Mouse (Mus musculus): ENCODE measurements around the gene Primpol. TPM values are rescaled to one million over a fixed set of nuclear protein-coding genes. Genes with fewer than 3 reads are reported as not detected.
"Not testable (repeated sequence)": the region's sequence is repeated elsewhere in the genome, so short reads cannot be mapped to it uniquely, and the experiment has no call there.

Gene Primpol
- total RNA-seq, 2 experiments from 2014 or later, result 6.2 to 7.5 TPM

DNA sequence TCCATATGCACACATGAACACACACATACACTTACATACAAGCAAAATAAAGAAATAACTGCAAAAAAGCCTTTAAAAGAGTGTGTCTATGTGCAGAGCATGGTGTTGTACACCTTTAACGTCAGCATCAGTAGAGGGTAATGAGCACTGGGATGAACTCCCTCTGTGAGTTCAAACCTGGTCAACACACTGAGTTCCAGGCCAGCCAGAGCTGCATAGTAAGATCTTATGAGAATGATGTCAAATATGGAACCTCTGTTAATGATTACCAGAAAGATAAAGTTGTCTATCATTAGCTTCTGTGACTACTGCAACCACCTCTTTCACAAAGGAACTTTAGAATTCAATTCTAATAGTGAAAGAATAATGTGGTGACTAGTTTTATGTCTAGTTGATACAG is 10.1 kb downstream of the Primpol start:
- DNase-seq (ENCODE audit: low spot score in 2 of 2), result no peak

DNA sequence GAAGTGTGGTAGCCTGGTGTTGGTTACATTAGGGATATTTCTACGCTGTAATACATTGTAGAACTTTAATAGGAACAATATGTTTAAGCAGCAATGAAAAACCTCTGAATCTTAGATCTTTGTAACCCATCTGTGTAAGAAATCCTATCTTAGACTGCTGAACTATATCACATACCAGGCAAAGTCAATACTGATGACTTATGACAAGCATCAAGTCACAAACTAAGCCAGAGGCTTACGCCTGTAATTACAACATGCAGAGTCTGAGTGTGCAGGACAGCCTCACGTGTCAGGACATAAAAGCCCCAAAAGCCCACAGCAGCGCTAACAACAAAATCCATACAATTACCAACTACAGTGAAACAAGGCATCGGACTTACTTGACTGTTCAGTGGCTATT is 13.4 kb downstream of the Primpol start:
- DNase-seq (ENCODE audit: low spot score in 2 of 2), result no peak

DNA sequence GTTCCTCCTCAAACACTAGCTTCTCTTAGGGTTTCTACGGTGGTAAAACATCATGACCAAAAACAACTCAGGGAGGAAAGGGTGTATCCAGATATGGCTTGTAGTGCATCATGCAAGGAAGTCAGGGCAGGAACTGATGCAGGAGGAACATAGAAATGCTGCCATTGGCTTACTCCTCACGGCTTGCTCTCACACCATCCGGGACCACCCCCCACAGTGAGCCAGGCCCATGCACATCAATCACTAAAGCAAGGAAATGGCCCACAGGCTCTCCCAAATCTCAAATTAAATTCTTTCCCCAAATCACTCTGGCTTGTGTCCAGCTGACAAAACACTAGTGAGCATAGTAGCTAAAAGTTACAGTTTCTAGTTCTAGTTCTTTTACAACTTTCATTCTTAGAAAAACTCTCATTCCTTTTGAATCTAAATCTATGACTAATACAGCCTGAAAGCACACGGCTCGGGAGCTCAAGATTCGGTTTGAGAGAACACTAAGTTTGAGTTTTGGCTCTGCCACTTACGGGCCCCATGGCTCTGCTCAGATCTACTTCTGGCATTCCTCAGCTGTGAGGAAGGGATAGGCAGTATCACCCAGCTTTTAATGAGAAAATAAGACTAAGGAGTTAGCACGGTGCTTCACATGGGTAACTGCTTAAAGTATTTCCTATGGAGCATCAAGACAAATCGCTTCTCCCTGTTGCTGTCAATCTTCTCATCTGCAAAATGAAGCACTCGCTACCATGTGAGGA is 15.9 kb downstream of the Primpol start:
- DNase-seq (ENCODE audit: low spot score in 2 of 2), result no peak

DNA sequence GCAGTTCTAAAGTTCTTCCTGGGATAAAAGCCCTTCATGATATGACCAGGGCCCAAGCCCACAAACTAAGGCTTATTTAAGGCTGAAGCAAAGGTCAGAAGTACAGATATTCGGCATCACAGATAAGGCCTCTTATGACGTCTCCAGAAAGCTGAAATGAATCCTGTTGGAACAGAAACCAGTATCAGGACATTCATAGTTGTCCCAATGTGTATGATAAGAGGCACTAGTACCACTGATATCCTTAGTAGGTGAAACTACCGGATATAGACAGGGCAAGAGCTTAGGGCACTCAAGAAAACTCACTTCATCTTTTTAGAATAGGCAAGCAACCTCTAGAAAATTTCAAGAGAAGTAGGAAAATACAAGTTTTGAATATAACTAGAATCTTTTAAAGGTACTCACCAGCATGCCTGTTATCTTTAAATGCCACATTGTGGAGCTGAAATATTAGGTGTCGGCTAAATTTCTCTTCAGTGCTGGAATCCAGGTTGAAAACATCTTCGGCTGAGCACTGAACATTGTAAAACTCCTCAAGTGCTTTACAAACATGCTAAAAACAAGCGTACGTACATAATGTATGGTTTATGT is 17.6 kb downstream of the Primpol start:
- DNase-seq (ENCODE audit: low spot score in 2 of 2), result no peak

DNA sequence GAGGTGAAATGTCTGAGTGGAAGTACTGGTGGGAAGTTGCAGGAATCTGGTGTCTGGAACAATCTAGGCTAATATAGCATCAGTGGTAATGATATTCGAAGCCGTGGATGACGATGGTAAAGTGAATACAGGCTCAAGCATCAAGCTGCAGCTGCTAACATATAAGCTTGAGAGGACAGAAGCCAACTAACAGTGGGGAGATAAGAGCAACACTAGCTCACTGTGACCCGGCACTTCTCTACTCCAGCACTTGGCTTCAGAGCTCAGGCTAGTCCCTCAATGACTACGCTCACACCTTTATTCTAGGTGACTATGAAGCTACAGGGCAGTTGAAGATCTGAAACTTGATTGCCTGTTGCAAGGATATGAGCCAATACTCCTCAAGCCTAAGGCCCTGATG is 18.3 kb downstream of the Primpol start:
- DNase-seq (ENCODE audit: low spot score in 2 of 2), result no peak

DNA sequence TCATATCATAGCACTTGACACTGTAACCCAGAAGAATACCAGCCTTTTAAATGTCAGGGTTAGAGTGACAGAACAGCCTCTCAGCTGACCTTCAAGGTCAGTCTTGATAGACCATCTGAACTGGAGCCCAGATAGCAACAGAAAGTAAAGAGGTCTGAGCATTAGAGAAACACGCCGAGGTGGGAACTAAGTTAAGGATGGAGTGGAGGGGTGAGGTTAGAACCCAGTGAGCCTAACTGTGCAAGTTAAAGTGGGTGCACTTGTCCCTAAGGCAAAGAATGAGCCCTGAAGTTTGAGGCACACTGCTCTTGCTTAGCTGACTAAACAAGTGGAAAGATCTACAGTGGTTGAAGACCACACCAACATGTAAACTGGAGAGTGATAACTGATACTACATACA is 18.9 kb downstream of the Primpol start:
- DNase-seq (ENCODE audit: low spot score in 2 of 2), result no peak

DNA sequence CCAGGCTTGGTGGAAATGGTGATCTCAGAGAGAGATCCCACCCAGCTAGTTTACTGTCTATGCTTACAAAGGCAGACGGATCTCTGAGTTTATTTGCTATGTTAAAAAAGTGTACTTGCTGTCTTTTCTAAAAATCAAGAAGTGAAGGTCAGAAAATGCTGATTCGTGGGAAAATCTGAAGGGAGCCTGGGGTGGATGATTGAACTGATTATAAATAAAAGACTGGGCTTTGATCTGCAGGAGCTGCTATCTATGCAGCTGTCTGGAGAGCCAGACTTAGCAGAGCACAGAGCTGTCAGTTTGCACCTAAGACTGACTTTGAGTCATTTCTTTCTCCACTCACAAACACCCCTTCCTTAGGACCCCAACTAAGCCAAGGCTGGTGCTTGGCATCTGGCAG is 19.6 kb downstream of the Primpol start:
- DNase-seq (ENCODE audit: low spot score in 2 of 2), result no peak

DNA sequence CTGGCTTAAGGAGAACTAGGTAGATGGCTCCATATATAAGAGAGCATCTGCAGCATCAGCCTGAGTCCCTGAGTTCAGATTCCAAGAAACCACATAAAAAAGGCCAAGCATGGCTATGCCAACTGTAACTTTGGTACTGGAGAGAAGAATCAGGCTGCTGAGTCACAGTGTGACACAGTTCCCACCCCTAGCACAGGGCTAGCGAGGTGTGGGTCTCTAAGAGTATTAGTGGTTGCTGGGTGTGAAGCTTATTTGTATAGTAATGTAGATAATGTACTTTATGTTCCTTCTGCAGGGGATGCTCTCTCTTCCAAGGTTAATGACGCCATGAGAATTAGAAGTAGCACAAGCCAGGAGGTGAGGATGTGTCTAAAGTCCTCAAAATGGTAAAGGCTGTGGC is 20.5 kb downstream of the Primpol start:
- DNase-seq (ENCODE audit: low spot score in 2 of 2), result no peak

DNA sequence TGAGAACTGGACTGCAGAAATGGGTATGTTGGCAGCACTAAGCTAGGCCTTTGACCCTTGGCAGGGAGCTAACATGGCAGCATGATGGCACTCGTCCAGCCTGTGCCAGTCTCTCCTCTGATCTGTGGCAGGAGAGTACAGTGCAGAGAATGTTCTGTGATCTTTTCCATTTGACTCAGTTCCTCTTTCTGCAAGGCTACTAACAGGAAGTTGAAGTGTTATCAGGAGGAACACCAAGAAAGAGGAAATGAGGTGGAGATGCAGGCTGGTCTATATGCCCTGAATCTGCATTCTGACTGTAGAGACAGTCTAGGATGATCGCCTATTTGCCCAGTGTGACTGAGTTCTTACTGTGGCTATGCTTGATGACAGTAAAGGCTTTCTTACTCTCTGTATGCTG is 21.4 kb downstream of the Primpol start:
- DNase-seq (ENCODE audit: low spot score in 2 of 2), result no peak

DNA sequence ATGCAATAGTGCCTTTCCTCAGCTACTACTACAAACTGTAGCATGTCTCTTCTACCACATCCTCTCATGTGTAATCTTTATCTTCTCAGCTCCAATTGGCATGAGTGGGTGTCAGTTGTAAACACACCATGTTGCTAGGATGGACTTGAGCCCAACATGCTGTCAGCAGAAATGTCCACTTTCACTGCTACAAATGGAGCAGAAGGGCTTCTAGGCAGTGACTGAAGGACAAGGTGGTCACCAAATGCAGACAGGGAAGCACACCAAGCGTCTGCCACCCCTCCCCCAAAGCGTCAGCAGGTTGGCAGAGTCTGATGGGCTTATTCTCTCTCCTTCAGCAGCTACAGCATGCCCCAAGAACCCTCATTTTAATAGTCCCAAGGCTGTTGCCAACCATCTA is 23.2 kb downstream of the Primpol start:
- no peak for DNase-seq (ENCODE audit: low spot score in 2 of 2)

DNA sequence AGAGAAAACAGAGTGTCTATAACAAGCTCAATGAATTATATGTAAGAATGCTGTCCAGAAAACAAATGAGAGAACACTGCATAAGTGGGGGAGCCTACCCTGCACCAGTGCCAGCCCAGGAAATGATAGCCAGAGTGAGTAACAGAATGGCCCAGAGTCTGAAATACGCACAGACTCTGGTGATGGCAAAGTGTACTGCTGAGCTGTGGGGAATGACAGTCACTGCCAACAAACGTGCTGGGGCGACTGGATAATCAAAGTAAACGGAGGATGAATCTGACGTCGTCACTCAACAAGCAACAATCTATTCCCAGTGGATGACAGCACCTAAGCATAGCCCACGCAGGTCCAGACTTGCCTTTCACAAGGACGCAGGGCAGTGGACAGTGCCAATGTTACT is 23.9 kb downstream of the Primpol start:
- DNase-seq (ENCODE audit: low spot score in 2 of 2), result no peak

DNA sequence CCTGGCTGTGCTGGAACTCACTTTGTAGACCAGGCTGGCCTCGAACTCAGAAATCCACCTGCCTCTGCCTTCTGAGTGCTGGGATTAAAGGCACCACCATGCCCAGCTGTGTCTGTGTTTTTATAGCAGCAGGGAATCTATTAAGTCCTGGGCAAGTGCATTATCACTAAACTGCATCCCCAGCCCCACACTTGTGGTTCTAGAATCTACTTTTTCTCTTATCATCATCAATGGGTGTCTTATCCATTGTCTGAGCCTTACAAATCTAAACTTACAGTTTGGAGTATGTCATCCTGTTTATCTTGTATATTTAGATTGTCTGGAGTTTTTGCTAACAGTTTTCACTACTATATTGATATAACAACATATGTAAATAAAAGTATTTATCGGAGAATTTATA is 28.3 kb downstream of the Primpol start:
- DNase-seq (ENCODE audit: low spot score in 2 of 2), result no peak

DNA sequence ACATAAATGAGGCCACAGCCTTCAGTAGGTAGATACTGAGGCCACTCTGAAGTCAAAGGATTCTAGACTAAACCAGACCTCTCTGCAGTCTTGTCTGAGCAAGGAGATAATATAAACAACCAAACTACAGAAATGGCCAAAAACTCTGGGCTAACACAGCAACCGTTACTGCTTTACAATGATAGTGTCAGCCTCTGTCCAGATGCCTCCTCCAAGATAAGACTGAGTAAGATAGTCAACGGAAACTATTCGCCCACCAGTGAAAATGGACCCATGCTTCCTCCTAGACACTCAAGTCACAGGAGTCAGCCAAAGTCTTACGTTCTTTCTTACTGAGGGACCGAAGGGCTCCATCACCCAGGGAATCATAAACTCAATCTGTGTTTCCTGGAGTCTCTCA is 29.1 kb downstream of the Primpol start:
- DNase-seq (ENCODE audit: low spot score in 2 of 2), result no peak

DNA sequence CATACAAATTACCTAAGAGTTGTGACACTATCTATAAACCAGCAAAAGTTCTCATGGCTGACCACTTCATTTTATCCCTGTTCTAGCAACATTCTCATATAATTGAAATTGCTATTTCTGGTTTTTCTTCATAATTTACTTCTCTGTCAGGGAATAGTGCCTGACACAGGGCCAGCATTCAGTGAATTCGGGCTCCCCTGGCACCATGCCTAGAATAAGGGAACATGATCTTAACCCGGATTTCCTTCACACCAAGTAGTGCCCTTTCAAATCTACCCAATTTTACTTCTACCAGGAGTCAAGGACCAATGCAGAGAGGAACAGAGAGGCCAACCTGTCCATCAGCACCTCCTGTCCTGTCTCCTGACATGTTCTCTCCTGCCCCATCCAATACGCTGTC is 31.4 kb downstream of the Primpol start:
- DNase-seq (ENCODE audit: low spot score in 2 of 2), result no peak

DNA sequence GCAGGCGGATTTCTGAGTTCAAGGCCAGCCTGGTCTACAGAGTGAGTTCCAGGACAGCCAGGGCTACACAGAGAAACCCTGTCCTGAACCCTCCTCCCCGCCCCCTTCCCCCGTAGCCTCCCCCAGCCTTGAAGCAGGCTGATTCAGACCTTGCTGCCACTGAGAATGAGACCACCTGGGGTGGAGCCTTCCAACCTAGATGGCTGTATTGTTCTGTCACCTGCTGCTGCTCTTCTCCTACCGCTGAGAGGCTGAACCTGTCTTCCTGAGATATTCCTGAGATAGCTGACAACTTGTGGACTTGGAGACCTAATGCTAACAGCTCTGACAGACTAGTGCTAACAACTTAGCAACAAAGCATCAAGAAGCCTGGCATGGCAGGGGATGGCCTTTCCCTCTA is 32.7 kb downstream of the Primpol start:
- not testable (repeated sequence) for DNase-seq (ENCODE audit: low spot score in 2 of 2)

DNA sequence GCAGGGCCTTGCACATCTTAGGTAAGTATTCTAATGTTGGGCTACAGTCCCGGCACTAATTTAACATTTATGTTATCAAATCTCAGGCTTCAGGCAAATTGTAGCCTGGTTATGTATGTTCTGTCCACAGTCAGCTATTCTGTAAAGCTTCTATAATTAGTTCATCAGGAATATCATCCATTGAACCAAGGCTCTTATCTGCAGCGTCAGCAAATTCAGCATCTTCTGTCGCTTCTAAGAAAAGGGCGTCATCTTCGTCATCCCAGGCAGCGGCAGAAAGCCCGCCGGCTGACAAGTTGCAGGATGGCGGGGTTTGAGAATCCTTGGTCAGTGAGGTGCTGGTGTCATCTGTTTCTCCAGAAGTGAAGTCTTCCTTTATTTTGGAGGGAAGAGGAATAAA is 38.2 kb downstream of the Primpol start:
- no peak for DNase-seq (ENCODE audit: low spot score in 2 of 2)

DNA sequence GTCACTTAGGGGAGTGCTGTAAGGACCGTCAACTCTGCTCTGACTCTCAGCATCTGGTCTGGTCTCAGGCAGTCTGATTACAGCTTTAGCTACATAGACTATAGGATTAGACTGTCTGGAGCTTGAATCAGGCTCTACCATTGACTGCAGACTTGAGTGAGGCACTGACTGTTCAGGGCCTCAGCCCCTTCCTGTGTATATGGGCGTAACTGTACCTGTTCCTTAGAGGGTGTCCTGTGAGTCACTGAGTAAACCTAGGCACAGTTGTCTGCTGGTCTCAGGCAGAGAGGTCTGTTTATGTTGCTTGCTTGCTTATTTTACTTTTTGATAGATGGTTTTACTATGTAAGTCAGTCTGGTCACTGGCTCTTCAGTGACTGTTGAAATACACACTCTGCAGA is 43.0 kb downstream of the Primpol start:
- no peak for DNase-seq (ENCODE audit: low spot score in 2 of 2)

DNA sequence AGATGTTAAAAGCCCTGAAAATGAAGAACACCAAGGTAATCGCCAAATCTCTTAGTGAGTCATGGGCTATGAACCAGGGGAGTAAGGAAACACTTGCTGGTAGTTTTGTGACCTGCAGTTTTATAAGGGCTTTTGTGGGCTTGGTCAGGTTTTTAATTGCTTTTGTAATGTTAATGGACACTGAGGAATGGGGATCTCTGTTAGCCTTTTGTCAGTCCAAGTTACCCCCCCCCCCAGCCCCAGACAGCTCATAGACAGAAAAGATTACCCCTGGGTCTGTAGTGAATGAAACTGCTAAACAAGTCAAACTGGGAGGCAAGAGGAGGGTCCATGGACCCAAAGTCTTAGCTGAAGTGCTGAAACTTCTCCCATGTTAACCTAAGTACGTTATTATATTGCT is 43.6 kb downstream of the Primpol start:
- no peak for DNase-seq (ENCODE audit: low spot score in 2 of 2)

DNA sequence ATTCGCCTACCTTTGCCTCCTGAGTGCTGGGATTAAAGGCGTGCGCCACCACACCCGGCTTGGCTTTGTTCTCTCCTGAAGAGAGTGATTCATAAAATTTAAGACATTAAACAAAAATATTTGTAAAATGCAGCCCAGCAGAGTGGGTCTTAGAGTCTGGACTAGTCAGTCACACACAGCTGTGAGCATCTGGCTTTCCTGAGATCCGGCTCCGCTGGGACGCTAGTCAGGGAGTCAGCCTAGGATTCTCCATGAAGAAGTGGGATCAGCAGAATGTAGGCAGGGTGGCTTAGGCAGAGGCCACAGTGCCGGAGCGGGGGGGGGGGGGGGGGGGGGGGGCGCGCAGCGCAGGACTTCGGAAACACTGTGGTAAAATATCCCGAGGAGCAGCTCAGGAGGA is 46.3 kb downstream of the Primpol start:
- no peak for DNase-seq (ENCODE audit: low spot score in 2 of 2)

DNA sequence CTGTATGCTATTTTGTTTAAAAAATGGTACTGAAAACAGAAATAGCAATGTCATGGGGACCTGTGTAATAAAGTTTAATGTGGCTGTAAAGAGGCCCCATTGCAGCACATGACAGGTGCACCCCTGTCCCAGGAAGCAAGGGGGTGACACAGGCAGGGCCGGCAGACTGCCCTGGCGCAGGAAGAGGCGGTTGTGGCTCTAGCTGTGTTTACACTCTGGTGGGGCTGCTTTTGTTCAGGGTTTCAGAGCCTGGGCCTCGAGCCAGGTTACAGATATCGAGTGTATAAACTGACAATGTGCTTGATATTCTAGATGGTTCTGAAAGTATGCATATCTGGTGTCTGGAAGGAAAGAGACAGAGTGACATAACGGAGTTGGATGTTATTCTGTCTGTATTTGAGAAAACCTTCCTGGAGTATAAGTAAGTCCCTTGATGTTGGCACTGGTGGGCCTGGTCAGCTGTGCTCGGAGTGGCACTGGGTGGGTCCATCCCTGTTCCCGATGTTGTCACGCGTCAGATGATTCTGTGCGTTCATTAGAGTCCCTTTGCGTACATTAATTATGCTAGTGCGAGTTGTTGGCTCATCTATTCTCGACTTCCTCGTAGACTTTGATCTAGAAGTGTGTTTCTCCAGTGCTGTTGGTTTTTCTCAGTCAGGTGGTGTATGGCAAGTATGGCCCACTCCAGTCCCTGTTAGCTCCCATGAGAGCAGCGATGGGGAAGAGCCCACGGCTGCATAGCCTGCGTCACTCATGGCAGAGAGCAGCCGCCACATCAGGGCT is 47.2 kb downstream of the Primpol start:
- DNase-seq (ENCODE audit: low spot score in 2 of 2), result no peak

DNA sequence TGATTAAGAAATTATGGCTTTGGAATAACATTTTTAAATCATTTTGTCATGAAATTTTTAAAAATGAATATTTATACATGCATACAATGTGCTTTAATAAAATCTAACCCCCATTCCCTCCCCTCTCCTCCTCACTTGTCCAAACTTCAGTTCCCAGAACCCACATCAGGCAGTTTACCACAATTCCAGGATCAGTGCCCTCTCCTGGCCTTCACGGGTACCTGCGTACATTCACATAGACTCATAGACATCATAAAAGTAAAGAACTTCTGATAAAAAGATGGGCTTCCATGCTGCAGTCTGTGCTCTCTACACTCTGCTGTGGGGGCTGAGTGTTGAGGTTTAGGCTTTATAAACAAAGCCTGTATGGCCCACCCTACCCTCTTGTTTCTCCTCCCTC is 48.1 kb downstream of the Primpol start:
- no peak for DNase-seq (ENCODE audit: low spot score in 2 of 2)

DNA sequence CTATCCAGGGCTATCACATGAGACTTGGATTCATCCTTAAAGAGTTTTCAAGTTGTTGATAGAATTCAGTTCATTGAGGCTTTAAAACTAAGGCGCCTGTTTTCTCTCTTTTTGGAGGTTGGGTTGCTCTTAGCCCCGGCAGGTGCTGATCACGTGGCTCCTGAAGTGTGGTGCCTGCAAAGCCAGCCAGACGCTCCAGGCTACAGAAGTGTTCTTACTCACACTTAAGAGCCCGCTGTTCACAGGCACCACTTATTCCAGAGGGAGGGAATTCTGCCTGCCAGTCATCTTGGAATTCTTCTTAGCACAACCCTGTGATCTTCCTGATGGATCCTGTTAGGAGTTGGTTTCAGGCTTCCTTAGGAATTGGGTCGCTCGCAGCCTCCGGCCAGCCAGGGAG is 49.1 kb downstream of the Primpol start:
- no peak for DNase-seq (ENCODE audit: low spot score in 2 of 2)

Measured in gastrocnemius, postnatal 4 days (tissue).